Comparison of ENCODE assay signal across 32 mouse cellular contexts in the genomic region with DNA sequence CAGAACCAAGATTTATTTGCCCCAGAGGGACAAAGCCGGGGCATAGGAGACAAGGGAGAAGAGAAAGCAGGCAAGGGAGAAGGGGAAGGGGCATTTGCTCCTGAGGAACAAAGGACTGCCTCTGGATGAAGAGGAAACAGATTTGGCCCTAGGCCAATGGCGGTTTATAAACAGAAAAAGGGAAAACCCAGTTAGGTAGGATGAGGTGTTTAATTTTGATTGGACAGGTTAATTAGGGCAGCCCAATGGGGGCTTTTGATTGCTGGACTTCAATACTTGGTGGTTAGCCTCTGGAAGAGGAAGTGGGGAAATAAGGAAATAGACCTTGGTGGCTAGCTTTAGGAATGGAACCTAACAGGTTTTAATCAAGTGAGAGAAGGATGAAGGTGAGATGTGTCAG. TPM values are rescaled to one million over a fixed set of nuclear protein-coding genes. Genes with fewer than 3 reads are reported as not detected.
DNase-seq lines count a peak whose midpoint lies in the region; TF ChIP-seq lines count a peak whose summit lies in the region.
"Had no signal": no experiment of that assay in that cellular context is flagged by ENCODE, and none has a peak within 500 bp of the region (broad histone marks: within the 10 kb centered on the region; RNA-seq: fewer than 3 reads in every experiment).

No protein-coding gene starts in this region.

- TF ChIP-seq EP300 in MEL (IDR thresholded peaks at IDR 0.05; ENCODE audit: low read depth in 1 of 2, low read length in 2 of 2), result no peak

- H3K4me3 ChIP-seq in MEL (ENCODE audit: control insufficient read depth in 1 of 2, insufficient read depth in 1 of 2, low read depth in 2 of 2, low read length in 2 of 2), result peak overlapping the region in 1 of 2 experiments; percentile 8; a peak in 2 of 4 replicates
- H3K4me3 ChIP-seq in limb, embryonic 10.5 days, result no peak overlapping the region
- H3K4me3 ChIP-seq: forebrain, embryonic 12.5 days; heart, embryonic 15.5 days; hindbrain, embryonic 15.5 days; left cerebral cortex, adult 2 months; limb, embryonic 13.5 days; liver, embryonic 13.5 days; lung, embryonic 15.5 days; midbrain, embryonic 10.5 days; stomach, embryonic 15.5 days had no signal

- no peaks in the 10 kb centered on the region for H3K9me3 ChIP-seq in MEL (replicated peaks; ENCODE audit: insufficient read depth, low read length)
- no peaks in the 10 kb centered on the region for H3K9me3 ChIP-seq in limb, embryonic 10.5 days (replicated peaks)
- H3K9me3 ChIP-seq: forebrain, embryonic 12.5 days; heart, embryonic 15.5 days; hindbrain, embryonic 15.5 days; limb, embryonic 13.5 days; liver, embryonic 13.5 days; lung, embryonic 15.5 days; midbrain, embryonic 10.5 days; stomach, embryonic 15.5 days had no signal

- DNase-seq in kidney, postnatal 10 days, result peak; percentile 16
- no peak for DNase-seq in kidney, postnatal 36 days
- DNase-seq in CD4-positive helper T cell, adult 2 months (ENCODE audit: low read depth, low spot score), result peak; percentile 69
- DNase-seq in MEL (ENCODE audit: low read depth, low spot score), result peak; percentile 63
- no peak for DNase-seq in limb, embryonic 10.5 days (ENCODE audit: low spot score)
- DNase-seq in c-Kit-positive CD71-positive TER-119-positive erythroid progenitor cells, embryonic 14.5 days (ENCODE audit: low spot score), result no peak
- no peak for DNase-seq in liver
- DNase-seq in right cerebral cortex, postnatal 25 days, result no peak
- DNase-seq: adrenal gland, postnatal 25 days; B cell, adult 2 months; cerebellum, adult 11 months; cerebellum, adult 9-11 months; gastrocnemius, postnatal 25 days; heart, postnatal 36 days; layer of hippocampus, adult 9-11 months; liver, embryonic 13.5 days; lung, postnatal 4 days; right cerebral cortex, postnatal 4 days; thymus, adult 2 months had no signal

- no peak for TF ChIP-seq POLR2A in MEL (IDR thresholded peaks at IDR 0.05; ENCODE audit: control insufficient read depth in 1 of 2, insufficient read depth in 1 of 2, low read depth in 1 of 2, low read length in 2 of 2, poor library complexity in 1 of 2)

- peaks cover 21 to 35% of the 10 kb centered on the region in 2 experiments for H3K4me1 ChIP-seq in MEL (ENCODE audit: control insufficient read depth in 1 of 2, insufficient read depth in 2 of 2, low read length in 2 of 2)
- peaks cover 37% of the 10 kb centered on the region for H3K4me1 ChIP-seq in limb, embryonic 10.5 days
- H3K4me1 ChIP-seq: lung, embryonic 15.5 days; stomach, embryonic 15.5 days had no signal

- WGBS in limb, embryonic 10.5 days, result 66% methylated on average over 2 of the region's 2 CpGs

- peaks cover 0 to 23% of the 10 kb centered on the region in 2 experiments; a peak in 2 of 4 replicates for H3K36me3 ChIP-seq in MEL (ENCODE audit: control insufficient read depth in 1 of 2, insufficient read depth in 2 of 2, low read length in 2 of 2)
- no peaks in the 10 kb centered on the region for H3K36me3 ChIP-seq in limb, embryonic 10.5 days
- H3K36me3 ChIP-seq: forebrain, embryonic 12.5 days; heart, embryonic 15.5 days; hindbrain, embryonic 15.5 days; limb, embryonic 13.5 days; liver, embryonic 13.5 days; lung, embryonic 15.5 days; midbrain, embryonic 10.5 days; stomach, embryonic 15.5 days had no signal

- H3K27me3 ChIP-seq in MEL (ENCODE audit: control insufficient read depth in 1 of 2, insufficient read depth in 2 of 2, low read length in 2 of 2), result no peaks in the 10 kb centered on the region
- H3K27me3 ChIP-seq in limb, embryonic 10.5 days (ENCODE audit: low read depth, poor library complexity, severe bottlenecking), result no peaks in the 10 kb centered on the region
- H3K27me3 ChIP-seq: forebrain, embryonic 12.5 days; heart, embryonic 15.5 days; hindbrain, embryonic 15.5 days; limb, embryonic 13.5 days; liver, embryonic 13.5 days; lung, embryonic 15.5 days; stomach, embryonic 15.5 days had no signal

- H3K27ac ChIP-seq in MEL (ENCODE audit: control insufficient read depth, low read depth, low read length), result peak overlapping the region; percentile 82
- peak overlapping the region; percentile 66; the same call in 1 of the 2 replicates for H3K27ac ChIP-seq in limb, embryonic 10.5 days
- H3K27ac ChIP-seq: forebrain, embryonic 12.5 days; heart, embryonic 15.5 days; hindbrain, embryonic 15.5 days; left cerebral cortex, adult 2 months; limb, embryonic 13.5 days; liver, embryonic 13.5 days; lung, embryonic 15.5 days; midbrain, embryonic 10.5 days; stomach, embryonic 15.5 days had no signal

- no peaks in the 10 kb centered on the region for H3K79me2 ChIP-seq in MEL (ENCODE audit: control insufficient read depth, insufficient read depth, low read length, poor library complexity)

- no peak for TF ChIP-seq CTCF in MEL (IDR thresholded peaks at IDR 0.05 in 2 of 3, conservative IDR thresholded peaks at IDR 0.05 in 1 of 3; ENCODE audit: control insufficient read depth in 1 of 3, insufficient read depth in 1 of 3, low read depth in 2 of 3, low read length in 3 of 3, poor library complexity in 1 of 3, severe bottlenecking in 1 of 3)

- TF ChIP-seq RAD21 in MEL (IDR thresholded peaks at IDR 0.05; ENCODE audit: low read depth, low read length), result no peak

- H3K9ac ChIP-seq in MEL (ENCODE audit: control insufficient read depth, low read depth, low read length, poor library complexity, severe bottlenecking), result no peak overlapping the region
- H3K9ac ChIP-seq: forebrain, embryonic 12.5 days; heart, embryonic 15.5 days; hindbrain, embryonic 15.5 days; limb, embryonic 13.5 days; liver, embryonic 13.5 days; lung, embryonic 15.5 days; stomach, embryonic 15.5 days had no signal

TF ChIP-seq in MEL, 35 proteins besides CTCF, POLR2A, EP300 and RAD21:
- TF ChIP-seq MAX (IDR thresholded peaks at IDR 0.05; ENCODE audit: low read length), result no peak
- no peak for TF ChIP-seq USF2 (IDR thresholded peaks at IDR 0.05; ENCODE audit: borderline replicate concordance in 1 of 2, insufficient read depth in 1 of 2, low read depth in 1 of 2, low read length in 2 of 2)
- TF ChIP-seq POLR2AphosphoS5 (IDR thresholded peaks at IDR 0.05; ENCODE audit: borderline replicate concordance, low read depth, low read length), result no peak
- TF ChIP-seq NRF1 (IDR thresholded peaks at IDR 0.05; ENCODE audit: insufficient read depth, low read depth, low read length, poor library complexity, severe bottlenecking), result no peak
- no peak for TF ChIP-seq ZMIZ1 (IDR thresholded peaks at IDR 0.05; ENCODE audit: low read depth, low read length)
- TF ChIP-seq BHLHE40 (IDR thresholded peaks at IDR 0.05; ENCODE audit: borderline replicate concordance, low read depth, low read length), result no peak
- TF ChIP-seq MYB (IDR thresholded peaks at IDR 0.05; ENCODE audit: low read depth, low read length), result no peak

RNA-seq across cellular contexts. Expression of gene Klrg1, which starts 9.5 kb away (rescaled TPM):
- 0.88 and 1.0 TPM in 2 replicates for total RNA-seq in MEL (2012; rRNA removed)
- polyA plus RNA-seq in MEL (2012; ENCODE audit: insufficient read depth in 1 of 2, insufficient read length in 2 of 2, low read depth in 1 of 2, low replicate concordance in 2 of 2, missing spikeins in 1 of 2), result under 1 TPM in 1 of 2 experiments, not detected in 1; 0.28 TPM
- 0.20 TPM in 1 of 2 replicates, not detected in the other for polyA plus RNA-seq in limb, embryonic 10.5 days (2016; fragmentation: Nextera tagmentation; extraction: Ambion mirVana)
- total RNA-seq: adrenal gland, postnatal 25 days; gastrocnemius, postnatal 25 days; heart, adult 8-10 months; heart, postnatal 36 days; left cerebral cortex, adult 2 months; neutrophil, adult 5-6 weeks had no signal
- polyA plus RNA-seq: embryonic facial prominence, embryonic 11.5 days; heart, embryonic 15.5 days; intestine, embryonic 16.5 days; kidney, embryonic 14.5 days; liver, embryonic 13.5 days; lung, embryonic 15.5 days; midbrain, embryonic 10.5 days; stomach, embryonic 15.5 days had no signal

RNA-seq across cellular contexts. Expression of gene M6pr, which starts 16.3 kb away (rescaled TPM):
- 158 and 186 TPM in 2 replicates for total RNA-seq in MEL (2012; rRNA removed)
- polyA plus RNA-seq in MEL (2012; ENCODE audit: insufficient read depth in 1 of 2, insufficient read length in 2 of 2, low read depth in 1 of 2, low replicate concordance in 2 of 2, missing spikeins in 1 of 2), result 100 to 1,000 TPM in 1 of 2 experiments, not detected in 1; 183 TPM
- polyA plus RNA-seq in limb, embryonic 10.5 days (2016; fragmentation: Nextera tagmentation; extraction: Ambion mirVana), result 85.7 and 97.8 TPM in 2 replicates

RNA-seq across cellular contexts. Expression of gene Phc1, which starts 48.2 kb away (rescaled TPM):
- 4.6 and 7.6 TPM in 2 replicates for total RNA-seq in MEL (2012; rRNA removed)
- polyA plus RNA-seq in MEL (2012; ENCODE audit: insufficient read depth in 1 of 2, insufficient read length in 2 of 2, low read depth in 1 of 2, low replicate concordance in 2 of 2, missing spikeins in 1 of 2), result 10 to 100 TPM in 1 of 2 experiments, not detected in 1; 35.9 TPM
- 33.6 and 37.4 TPM in 2 replicates for polyA plus RNA-seq in limb, embryonic 10.5 days (2016; fragmentation: Nextera tagmentation; extraction: Ambion mirVana)

Comparison
In these comparisons a context has a peak if more than half of its experiments do, and no peak if none do; other contexts are left out.
1. DNase-seq: peak in kidney, postnatal 10 days (single experiment), CD4-positive helper T cell, adult 2 months (single experiment) and MEL (single experiment); none in kidney, postnatal 36 days (0 of 2), limb, embryonic 10.5 days (single experiment), c-Kit-positive CD71-positive TER-119-positive erythroid progenitor cells, embryonic 14.5 days (single experiment), liver (single experiment) and right cerebral cortex, postnatal 25 days (single experiment).